Mouse (Mus musculus): ENCODE data around the gene Scn4a.
"Not testable (repeated sequence)": the region's sequence is repeated elsewhere in the genome, so short reads cannot be mapped to it uniquely, and the experiment has no call there.

Scn4a gene

DNA sequence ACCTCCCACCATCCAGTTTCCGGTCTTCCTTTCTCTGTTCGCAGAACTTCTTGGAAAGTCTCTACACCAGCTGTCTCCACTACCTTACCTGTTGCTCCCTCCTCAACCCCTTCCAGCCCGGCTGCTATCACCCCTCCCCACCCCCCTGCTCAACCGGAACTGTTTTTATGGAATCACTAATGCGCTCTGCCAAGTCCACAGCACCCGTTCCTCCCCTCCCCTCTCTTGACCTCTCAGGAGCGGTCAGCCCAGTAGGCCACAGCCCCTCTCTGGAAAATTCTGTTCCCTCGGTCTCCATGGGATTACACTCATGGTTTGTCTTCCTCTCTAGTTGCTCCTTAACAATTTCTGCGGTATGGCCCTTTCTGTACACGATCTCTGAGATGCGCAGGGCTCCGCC lies at the start of gene Scn4a:
TSS of gene Scn4a (minus strand) at position 101 of the 400 bp plus-strand sequence.
- no peak for DNase-seq (ENCODE audit: low spot score)

DNA sequence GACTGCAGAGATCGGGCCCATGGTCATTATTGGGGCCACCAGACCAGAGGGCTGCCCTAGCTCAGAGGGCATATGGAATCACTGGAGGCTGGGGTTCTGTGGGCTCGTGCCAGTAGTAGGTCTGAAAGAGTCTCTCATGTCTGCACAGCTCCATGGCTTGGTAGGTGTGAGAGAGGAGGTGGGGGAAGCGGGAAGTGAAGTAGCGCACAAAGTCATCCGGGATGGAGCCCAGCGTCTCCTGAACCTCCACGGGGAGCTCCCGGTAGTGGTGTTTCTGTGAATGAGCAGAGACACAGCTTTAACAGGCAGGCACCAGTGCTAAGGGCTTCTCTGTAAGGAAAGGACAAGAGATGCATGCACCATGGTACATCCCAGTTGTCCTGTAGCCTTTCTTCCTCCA lies 45.4 kb upstream of the Scn4a start:
- no peak for DNase-seq (ENCODE audit: low spot score)

DNA sequence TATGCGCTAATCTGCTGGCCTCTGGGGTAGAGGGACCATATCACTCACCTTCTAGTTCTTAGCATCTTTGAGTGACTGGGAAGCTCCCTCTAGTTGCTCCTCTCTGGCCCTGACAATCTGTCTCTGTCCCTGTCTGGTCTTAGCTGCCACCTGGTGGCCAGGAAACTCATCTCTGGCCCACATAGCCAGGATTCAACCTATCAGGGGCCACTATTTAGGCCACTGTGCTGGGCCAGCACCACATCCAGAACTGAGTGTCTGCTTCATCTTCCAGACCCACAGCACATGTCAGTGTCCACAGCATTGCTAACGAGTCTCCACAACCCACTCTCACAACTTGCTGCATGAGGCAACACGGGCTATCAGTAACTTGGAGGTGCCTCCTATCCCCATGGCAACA lies 44.6 kb upstream of the Scn4a start:
- DNase-seq (ENCODE audit: low spot score), result peak; percentile 46

DNA sequence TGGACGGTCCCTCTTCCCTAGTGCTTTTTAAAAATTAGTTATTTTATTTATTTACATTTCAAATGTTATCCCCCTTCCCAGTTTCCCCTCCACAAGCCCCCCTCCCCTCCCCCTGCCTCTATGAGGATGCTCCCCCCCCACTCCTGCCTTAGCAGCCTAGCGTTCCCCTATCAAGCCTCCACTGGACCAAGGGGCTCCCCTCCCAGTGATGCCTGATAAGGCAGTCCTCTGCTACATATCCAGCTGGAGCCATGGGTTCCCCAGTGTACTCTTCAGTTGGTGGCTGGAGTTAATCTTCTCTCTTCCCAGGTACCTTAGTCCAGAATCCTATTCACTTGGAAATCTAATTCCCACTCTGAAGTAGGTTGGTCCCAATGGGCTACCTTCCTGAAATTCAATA lies 41.0 kb upstream of the Scn4a start:
- not testable (repeated sequence) for DNase-seq (ENCODE audit: low spot score)

DNA sequence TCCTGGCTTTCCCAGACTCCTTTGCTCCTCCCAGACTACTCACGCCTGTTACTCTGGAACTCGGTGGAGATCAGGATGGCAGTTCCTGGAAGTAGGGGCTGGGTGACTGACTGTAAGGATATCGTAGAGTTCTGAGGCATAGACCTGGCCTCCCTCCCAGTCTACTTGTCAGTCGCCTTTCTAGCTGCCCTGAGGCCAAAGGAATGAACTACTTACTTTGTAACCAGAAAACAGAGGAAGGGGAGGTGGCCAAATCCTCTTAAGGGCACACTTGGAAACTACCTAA lies 40.2 kb upstream of the Scn4a start:
- no peak for DNase-seq (ENCODE audit: low spot score)

DNA sequence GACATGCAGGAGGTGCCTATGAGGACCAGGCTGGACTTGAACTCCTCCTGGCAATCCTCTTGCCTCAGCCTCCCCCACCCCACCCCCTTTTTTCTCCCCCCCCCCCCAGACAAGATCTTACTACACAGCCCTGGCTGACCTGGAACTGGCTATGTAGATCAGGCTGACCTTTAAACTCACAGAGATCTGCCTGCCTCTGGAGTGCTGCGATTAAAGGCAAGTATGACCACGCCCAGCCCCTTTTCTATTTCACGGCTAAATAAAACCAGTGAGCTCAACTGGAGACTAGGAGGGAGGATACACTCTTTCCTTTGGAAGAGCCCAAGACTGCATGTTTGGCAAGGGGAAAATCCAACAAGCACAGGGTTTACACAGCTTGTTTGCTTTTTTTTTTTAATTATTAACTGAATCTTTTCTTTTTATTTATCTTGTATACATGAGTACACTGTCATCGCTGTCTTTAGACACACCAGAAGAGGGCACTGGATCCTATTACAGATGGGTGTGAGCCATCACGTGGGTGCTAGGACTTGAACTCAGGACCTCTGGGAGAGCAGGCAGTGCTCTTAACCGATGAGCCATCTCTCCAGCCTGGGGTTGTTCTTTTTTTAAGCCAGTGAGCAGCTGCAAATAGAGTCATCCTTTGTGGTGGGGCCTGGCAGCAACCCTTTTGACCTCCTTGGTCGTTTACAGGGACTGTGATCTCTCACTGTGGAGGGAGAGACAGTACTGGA lies 39.7 kb upstream of the Scn4a start:
- no peak for DNase-seq (ENCODE audit: low spot score)

DNA sequence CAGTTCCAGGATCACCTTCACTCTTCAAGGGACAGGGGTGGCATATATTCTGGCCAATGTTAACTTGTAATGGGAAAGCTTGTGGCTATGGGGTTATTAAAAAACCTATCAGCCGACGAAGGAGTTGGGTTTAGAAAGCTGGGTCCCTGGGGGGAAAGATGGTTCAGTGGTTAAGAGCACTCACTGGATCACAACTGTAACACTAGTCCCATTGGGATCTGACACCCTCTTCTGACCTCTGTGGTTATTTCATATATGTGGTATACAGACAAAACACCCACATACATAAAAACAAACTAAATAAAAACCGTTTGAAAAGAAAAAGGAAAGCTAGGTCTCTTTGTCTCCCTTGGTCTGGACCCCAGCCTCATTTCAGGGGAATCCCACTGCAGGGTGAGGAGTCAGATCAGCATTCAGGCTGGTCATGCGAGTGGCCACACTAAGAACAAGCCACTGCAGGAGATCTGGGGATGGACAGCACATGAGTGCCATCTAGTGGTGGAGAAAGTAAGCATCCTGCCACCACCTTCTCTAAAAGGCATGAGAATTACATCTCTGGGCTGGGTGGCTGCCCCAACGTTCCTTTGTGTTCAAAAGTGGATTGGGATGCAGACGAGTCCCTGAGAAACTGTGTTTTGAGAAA lies 38.6 kb upstream of the Scn4a start:
- peak; percentile 78 for DNase-seq (ENCODE audit: low spot score)

DNA sequence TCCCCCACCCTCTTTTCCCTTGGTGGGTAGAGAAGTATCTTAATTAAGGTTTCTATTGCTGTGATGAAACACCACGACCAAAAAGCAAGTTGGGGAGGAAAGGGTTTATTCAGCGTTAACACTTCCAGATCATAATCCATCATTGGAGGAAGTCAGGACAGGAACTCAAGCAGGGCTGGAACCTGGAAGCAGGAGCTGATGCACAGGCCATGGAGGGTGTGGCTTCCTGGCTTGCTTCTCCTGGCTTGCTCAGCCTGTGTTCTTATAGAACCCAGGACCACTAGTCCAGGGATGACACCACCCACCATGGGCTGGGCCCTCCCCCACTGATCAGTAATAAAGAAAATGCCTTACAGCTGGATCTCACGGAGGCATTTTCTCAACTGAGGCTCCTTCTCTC lies 37.7 kb upstream of the Scn4a start:
- DNase-seq (ENCODE audit: low spot score), result no peak

DNA sequence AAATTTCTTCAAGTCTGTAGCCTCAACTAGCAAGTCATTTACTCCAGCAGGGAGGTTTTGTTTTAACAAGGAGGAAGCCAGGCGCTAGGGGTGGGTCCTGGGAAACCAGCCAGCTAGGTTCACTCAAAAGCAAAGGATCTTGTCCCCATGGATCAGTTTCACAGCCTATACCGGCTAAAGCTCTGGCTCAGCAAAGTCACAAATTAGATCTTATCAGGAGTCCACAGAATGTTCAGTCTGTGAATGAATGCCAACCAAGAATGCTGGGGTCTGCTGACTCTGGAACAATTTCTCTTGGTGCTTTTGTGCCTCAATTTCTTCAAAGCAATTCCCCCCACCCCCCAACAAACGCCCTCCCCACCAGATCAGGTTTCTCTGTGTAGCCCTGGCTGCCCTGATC lies 36.5 kb upstream of the Scn4a start:
- peak; percentile 61 for DNase-seq (ENCODE audit: low spot score)

DNA sequence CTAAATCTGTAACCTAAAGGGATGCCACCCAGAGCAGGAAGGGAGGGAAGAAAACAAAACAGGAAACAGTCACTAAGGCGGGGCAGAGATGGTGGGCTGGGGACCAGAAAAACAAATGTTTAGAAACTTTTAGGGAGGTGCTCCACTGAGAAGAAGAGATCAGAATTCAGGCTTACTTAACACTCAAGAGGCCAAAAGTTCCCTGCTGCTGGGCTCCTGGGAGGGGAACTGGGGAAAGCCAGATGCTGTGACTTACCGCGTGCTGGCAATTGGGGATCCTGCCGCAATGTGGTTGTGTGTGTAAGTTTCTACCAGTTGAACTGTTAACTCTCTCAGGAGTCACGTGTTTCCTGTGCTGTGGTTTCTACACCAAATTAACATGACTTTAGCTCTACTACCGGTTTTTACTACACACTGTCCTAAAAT lies 34.7 kb upstream of the Scn4a start, which contains the start of gene Icam2:
TSS of gene Icam2 (minus strand) at position 285 of the 426 bp plus-strand sequence.
- DNase-seq (ENCODE audit: low spot score), result no peak

DNA sequence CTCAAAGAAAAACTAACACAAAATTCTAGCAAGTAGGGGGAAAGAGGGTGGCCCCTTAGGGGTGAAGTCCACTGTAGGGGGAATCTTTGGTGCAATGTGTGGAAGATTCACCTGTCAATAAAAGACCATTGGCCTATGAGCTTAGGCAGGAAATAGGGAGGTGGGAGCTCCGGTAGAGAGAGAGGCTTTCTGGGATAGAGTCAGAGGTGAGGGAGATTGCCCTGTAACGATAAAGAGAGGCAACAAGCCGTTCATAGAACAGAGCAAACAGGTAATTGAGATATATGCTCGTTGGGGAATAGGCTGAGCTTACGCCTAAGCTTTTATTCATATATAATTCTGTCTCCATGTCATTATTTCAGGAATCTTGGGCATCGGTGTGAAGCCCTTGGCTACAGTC lies 33.9 kb upstream of the Scn4a start:
- no peak for DNase-seq (ENCODE audit: low spot score)

DNA sequence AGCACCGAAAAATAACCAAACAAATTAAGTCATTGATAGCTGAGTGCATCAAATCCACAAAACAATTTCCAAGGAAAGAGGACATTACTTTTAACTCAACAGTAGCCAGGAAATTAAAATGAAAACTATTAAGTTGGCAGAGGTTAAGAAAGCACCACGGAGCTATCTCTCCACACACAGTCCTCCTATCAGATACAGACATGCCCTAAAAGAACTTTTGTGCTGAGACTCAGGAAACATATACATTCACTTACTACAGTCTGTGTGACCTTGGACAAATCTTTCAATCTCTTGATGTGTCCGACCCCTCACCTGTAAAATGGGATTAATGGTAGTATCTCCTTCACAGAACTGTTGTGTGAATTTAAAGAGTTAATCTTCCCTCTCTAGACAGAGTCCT lies 33.3 kb upstream of the Scn4a start:
- DNase-seq (ENCODE audit: low spot score), result no peak

DNA sequence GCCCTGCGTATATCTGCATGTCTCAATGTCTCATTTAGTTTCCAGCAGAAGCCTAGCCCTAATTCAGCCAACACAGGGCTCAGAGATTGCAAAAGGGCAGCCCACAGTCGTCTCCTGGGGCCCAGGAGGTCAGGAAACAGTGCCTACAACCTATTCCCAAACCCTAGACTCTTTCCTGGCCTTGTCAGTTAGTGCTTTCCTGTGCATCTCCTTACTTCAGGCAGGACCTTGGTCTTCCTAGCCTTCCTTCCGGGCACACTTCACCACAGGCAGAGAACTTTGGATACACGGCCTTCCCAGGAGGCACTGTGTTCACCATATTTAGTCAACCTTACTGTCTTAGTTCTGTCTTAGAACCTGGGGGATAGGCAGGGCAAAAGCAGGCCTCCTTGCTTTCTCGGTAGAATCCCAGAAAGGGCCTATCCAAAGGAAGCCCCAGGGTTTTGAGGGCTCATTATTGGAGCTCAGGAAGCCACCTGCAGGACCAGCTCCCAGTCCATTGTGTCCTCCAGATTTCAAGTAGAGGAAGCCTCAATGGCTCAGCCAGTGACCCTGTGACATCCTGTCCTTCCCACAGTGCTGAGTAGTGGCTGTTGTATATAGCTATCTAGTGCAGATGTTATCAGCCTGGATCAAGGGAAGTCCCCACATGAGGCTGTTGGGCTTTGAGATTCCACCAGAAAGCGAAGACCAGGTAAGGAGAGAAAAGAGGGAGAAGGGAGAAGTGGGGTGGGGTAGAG lies 30.1 kb upstream of the Scn4a start:
- DNase-seq (ENCODE audit: low spot score), result no peak

DNA sequence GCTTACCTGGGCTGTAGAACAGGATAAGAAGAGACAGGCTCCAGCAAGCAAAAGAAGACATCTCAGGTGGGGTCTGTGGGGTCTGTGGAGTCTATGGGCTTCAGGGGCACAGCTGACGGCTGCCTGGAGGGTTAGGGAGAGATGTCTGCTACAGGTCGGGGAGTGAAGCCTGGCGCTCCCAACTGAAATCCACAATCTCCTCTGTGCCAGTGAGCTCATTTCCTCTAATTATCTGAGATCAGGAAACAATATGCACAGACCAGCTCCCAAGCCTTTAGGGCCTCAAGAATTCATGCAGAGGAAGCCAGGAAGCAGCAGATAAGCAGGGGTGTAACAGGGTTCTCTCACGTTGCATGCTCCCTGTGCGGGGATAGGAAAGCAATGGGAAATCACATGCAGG lies 29.3 kb upstream of the Scn4a start:
- peak; percentile 54 for DNase-seq (ENCODE audit: low spot score)

DNA sequence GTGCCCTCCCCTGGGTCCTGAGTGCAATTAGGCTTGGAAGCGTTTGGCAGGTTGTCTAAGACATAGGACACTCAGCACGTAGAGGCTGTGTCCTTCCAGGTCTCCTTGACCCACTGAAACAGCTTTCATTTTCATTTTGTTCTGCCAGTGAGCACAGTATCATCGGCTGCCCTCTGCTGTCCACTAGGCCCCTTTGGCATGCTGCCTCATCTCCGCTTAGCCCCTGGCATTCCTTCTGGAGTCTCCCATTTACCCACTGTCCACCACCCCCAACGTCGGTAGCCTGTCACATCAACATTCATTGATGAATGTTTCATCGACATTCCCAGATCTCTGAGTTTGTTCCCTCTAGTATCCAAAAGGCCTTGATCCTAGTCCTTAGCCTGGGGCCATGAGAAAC lies 28.8 kb upstream of the Scn4a start:
- DNase-seq (ENCODE audit: low spot score), result peak; percentile 83

DNA sequence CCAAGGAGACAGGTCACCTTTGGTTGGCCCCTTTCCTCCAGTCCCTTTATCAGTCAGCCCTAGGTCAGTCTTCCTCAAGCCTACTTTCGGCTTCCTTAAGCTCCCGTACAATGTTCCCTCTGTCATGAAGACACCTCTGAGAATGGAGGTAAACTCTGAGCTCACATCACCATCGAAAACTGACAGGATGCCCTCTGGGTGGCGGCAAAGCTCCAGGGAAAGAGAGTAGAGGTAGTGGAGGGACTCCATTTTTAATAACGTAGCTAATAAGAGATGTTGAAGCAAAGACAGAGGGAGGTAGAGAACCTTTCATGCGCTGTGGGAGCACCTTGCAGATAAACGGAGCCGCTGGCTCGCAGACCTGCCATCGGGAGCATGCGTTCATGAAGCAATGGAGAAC lies 27.9 kb upstream of the Scn4a start:
- peak; percentile 73 for DNase-seq (ENCODE audit: low spot score)

DNA sequence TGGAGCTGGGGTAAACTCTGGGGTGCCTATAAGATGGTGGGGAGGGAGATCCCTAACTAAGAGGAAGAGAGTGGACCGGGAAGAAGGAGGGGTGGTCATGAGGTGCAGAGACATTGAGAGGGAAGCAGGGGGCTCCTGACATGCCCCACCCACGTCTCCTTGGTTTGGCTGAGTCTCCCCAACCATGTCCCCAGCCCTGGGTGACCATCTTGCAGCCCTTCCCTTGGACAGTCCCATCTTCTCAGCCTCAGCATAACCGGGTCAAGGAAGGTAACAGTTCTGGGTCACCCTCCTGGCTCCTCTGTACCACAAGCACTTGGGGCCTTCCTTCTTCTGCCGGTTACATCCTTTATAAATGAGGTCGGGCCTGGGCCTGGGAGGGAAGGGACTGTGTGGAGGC lies 21.9 kb upstream of the Scn4a start:
- no peak for DNase-seq (ENCODE audit: low spot score)

DNA sequence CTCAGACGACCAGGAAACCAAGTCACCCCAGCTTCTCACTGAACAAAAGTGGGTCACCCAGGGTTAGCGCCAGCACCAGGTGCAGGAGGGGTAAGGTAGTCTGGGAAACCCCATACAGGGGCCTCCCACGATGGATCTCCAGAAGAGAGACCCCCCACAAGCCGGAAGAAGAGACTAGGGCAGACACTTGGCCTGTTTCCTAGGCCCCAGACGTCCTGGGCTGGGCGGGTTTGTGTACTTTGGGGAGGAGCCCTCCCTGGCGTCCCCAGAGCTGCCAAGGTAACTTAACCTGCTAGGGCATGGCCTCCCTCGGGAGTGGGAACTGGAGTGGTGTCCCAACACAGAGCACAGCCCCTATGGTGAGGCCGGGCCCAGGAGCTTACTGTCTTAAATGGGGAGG lies 21.5 kb upstream of the Scn4a start:
- DNase-seq (ENCODE audit: low spot score), result no peak

DNA sequence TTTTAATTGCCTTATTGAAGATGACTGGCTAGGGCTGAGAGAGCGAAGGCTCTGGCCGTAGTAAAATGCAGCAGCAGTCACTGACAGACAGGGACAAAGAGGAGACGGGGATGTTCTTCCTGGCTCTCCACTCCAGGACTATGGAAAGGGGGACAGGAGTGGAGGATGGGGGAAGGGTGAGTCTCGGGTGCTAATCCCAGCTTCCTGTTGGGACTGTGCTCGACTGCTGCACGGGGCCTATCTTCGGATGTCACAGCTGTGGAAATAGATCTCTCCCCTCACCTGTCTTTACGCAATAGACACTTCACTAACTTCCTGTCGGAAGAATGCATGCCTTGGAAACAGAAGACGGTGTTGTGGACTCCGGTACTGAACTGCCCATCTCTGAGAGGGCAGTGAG lies 20.9 kb upstream of the Scn4a start:
- no peak for DNase-seq (ENCODE audit: low spot score)

DNA sequence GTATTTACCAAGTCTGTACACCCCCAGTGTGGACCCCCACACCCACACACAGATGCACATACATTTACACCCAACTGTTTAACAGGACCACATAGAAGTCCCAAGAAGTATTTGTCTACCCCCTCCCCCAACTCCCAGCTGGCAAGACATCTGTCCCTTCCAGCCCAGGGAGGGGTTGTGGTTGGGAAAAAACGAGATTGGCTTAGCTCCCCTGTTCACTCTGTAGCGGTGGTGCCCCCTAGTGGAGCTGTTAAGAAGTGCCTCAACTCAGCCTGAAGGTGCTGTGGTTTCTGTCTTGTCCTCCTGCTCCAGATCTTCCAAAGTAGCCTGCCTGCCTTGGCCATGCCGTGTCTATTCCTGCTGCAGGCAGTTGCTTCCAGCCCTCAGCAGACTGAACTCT lies 13.2 kb upstream of the Scn4a start:
- peak; percentile 79 for DNase-seq (ENCODE audit: low spot score)

DNA sequence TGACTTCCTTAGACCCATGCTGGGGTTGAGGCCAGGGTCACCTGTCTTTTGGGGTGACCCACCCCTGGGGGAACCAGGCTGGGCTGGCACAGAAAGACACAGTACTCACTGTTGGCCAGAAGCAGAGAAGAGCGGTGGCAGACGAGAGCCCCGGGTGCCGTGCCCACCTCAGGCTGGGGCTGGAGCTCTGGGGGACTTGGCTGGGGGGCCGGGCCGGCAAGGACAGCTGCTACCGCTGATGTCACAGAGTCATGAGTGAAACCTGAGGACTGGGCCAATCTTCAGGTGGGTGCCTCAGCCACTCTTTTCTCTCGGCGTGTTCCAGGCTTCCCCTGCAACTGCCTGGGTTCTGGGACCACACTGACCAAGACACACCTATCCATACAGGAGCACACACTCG lies 12.3 kb upstream of the Scn4a start, which contains the start of gene Prr29:
TSS of gene Prr29 (plus strand) at position 107 of the 400 bp plus-strand sequence.
- no peak for DNase-seq (ENCODE audit: low spot score)

DNA sequence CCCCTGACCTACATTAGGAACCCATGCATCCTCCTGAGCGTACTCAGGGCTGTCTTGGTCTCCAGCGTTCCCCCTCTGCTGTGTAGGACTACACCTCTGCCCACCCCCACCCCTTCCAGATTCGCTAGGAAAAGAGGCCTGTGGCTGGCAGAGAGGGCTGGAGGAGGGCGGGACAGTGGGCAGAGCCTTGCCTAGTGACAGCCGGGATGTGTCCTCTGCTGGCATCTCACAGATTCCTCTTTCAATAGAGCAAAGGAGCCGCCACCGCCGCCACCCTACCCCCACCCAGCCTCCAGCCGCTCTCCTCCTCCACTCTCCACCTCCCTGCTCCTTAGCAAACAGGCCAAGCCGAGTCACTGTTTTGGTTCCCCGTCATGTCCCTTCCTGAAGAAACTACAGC lies 11.6 kb upstream of the Scn4a start:
- no peak for DNase-seq (ENCODE audit: low spot score)

DNA sequence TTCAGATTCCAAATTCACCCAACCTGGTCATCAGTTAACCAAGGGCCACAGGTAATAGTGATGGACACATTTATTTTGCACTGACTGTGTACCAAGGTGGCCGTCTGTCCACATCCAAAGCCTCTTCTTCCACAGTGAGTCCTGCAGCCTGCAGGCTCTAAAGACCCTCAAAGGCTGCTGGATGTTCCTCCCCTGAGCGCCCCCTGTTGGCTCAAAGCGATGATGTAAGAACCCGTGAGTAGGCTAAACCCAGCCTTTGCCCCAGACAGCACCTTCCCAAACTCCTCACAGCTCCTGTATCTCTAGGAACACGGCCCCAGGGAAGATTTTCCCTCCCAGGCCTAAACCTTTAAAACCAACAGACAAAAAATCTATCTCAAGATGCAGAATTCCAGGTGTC lies 6.3 kb upstream of the Scn4a start:
- no peak for DNase-seq (ENCODE audit: low spot score)

Measured in MN1 (cell line).